Mouse (Mus musculus) spleen, postnatal 4 days (tissue): ENCODE measurements around the gene Cntrl.

Experiments used
- DNase-seq, 2 experiments: peaks; one replicate each; pipeline ENCODE4 v3.0.0; 2022; ENCODE audit warnings: low spot score in 2 of 2

Cntrl gene

GRCm38 (mm10) chr2:35174100-35174499 is 64.8 kb downstream of the Cntrl start:
- DNase-seq = no peak

- DNase-seq = no peak
Observed at GRCm38 (mm10) chr2:35175281-35176065, 66.2 kb downstream of the Cntrl start.

GRCm38 (mm10) chr2:35178153-35178552 is 68.9 kb downstream of the Cntrl start:
- DNase-seq = no peak

- no peak for DNase-seq
Observed at GRCm38 (mm10) chr2:35183115-35183673, 73.9 kb downstream of the Cntrl start.

- DNase-seq = no peak
Observed at GRCm38 (mm10) chr2:35188929-35189328, 79.6 kb downstream of the Cntrl start.

- no peak for DNase-seq
Observed at GRCm38 (mm10) chr2:35193976-35194375, 84.7 kb downstream of the Cntrl start.

- no peak for DNase-seq
Observed at GRCm38 (mm10) chr2:35195626-35196544, 86.6 kb downstream of the Cntrl start.

- DNase-seq = no peak
Observed at GRCm38 (mm10) chr2:35199541-35199940, 90.2 kb downstream of the Cntrl start.

GRCm38 (mm10) chr2:35199971-35200897 is 90.9 kb downstream of the Cntrl start:
- peak; percentile 48 to 79 for DNase-seq

GRCm38 (mm10) chr2:35200898-35201668 is 91.8 kb downstream of the Cntrl start, which contains the start of gene Rab14:
Rab14 (minus strand) TSS chr2:35201120.
- peak; percentile 100 for DNase-seq

- DNase-seq = no peak
Observed at GRCm38 (mm10) chr2:35203729-35204128, 94.4 kb downstream of the Cntrl start.

GRCm38 (mm10) chr2:35206761-35207160 is 97.5 kb downstream of the Cntrl start:
- no peak for DNase-seq

- DNase-seq = no peak
Observed at GRCm38 (mm10) chr2:35208054-35208453, 98.8 kb downstream of the Cntrl start.

- DNase-seq = no peak
Observed at GRCm38 (mm10) chr2:35208931-35209665, 99.8 kb downstream of the Cntrl start.

- no peak for DNase-seq
Observed at GRCm38 (mm10) chr2:35211681-35212080, 102.4 kb downstream of the Cntrl start.

GRCm38 (mm10) chr2:35213345-35213910 is 104.1 kb downstream of the Cntrl start:
- no peak for DNase-seq

GRCm38 (mm10) chr2:35214881-35215358 is 105.6 kb downstream of the Cntrl start:
- peak; percentile 75 to 91 for DNase-seq

- no peak for DNase-seq
Observed at GRCm38 (mm10) chr2:35215363-35215762, 106.1 kb downstream of the Cntrl start.

GRCm38 (mm10) chr2:35216701-35217100 is 107.4 kb downstream of the Cntrl start:
- DNase-seq = no peak
